Mouse (Mus musculus) CH12.LX (cell line): Measurements from ENCODE around the gene BC051142.

Experiments
- CHD1 ChIP-seq: IDR thresholded peaks from 2 replicates; pipeline ENCODE4 v1.6.1; 2012; ENCODE audit warnings: low read depth, low read length, improper control_type of control experiment, inconsistent platforms
- CTCF ChIP-seq, 2 experiments: IDR thresholded peaks in 1 of 2; conservative IDR thresholded peaks in 1 of 2; 2 replicates each; pipeline ENCODE4 v1.5.1; 2011 to 2012; ENCODE audit warnings: low read depth in 2 of 2, low read length in 2 of 2, improper control_type of control experiment in 1 of 2, inconsistent platforms in 1 of 2, mild to moderate bottlenecking in 1 of 2, moderate library complexity in 1 of 2
- E2F4 ChIP-seq: IDR thresholded peaks from 2 replicates; pipeline ENCODE4 v1.6.1; 2011; ENCODE audit warnings: low read depth, low read length, improper control_type of control experiment; ENCODE audit not compliant: insufficient replicate concordance
- IRF4 ChIP-seq: IDR thresholded peaks from 2 replicates; pipeline ENCODE4 v1.6.1; 2014; ENCODE audit warnings: low read depth, mild to moderate bottlenecking, inconsistent platforms, low read length, improper control_type of control experiment
- MYC ChIP-seq: IDR thresholded peaks from 2 replicates; pipeline ENCODE4 v1.6.1; 2011; ENCODE audit warnings: low read depth, mild to moderate bottlenecking, improper control_type of control experiment, low read length
- PAX5 ChIP-seq: IDR thresholded peaks from 2 replicates; pipeline ENCODE4 v1.6.1; 2012; ENCODE audit warnings: low read length, inconsistent platforms, mixed read lengths
- POLR2A ChIP-seq: IDR thresholded peaks from 2 replicates; pipeline ENCODE4 v1.6.1; 2011; ENCODE audit warnings: low read depth, mild to moderate bottlenecking, improper control_type of control experiment, low read length
- POLR2AphosphoS2 ChIP-seq: IDR thresholded peaks from 2 replicates; pipeline ENCODE4 v1.6.1; 2011; ENCODE audit warnings: low read depth, low read length, improper control_type of control experiment
- RAD21 ChIP-seq: IDR thresholded peaks from 2 replicates; pipeline ENCODE4 v1.6.1; 2011; ENCODE audit warnings: low read depth, mild to moderate bottlenecking, low read length, improper control_type of control experiment, moderate library complexity
- SMC3 ChIP-seq: IDR thresholded peaks from 2 replicates; pipeline ENCODE4 v1.6.1; 2011; ENCODE audit warnings: low read depth, low read length, improper control_type of control experiment
- TCF12 ChIP-seq: IDR thresholded peaks from 2 replicates; pipeline ENCODE4 v1.6.1; 2014; ENCODE audit warnings: low read depth, mild to moderate bottlenecking, inconsistent platforms, low read length, improper control_type of control experiment
- USF1 ChIP-seq: IDR thresholded peaks from 2 replicates; pipeline ENCODE4 v1.6.1; 2014; ENCODE audit warnings: low read depth, mild to moderate bottlenecking, inconsistent platforms, low read length, improper control_type of control experiment
- ZC3H11A ChIP-seq: IDR thresholded peaks from 2 replicates; pipeline ENCODE4 v1.6.1; 2012; ENCODE audit warnings: low read depth, mild to moderate bottlenecking, inconsistent platforms, low read length, improper control_type of control experiment
- ZNF384 ChIP-seq: IDR thresholded peaks from 2 replicates; pipeline ENCODE4 v1.6.1; 2012; ENCODE audit warnings: low read depth, low read length, improper control_type of control experiment, inconsistent platforms

- TF ChIP-seq E2F4 (no peak), SMC3 (no peak), MYC (no peak), TCF12 (no peak), CTCF (conservative IDR thresholded peaks at IDR 0.05 in 1 of 2, IDR thresholded peaks at IDR 0.05 in 1 of 2; ENCODE audit: low read depth in 2 of 2, low read length in 2 of 2) (no peak), CHD1 (no peak), POLR2AphosphoS2 (no peak), USF1 (no peak), POLR2A (no peak), RAD21 (no peak), IRF4 (no peak), ZC3H11A (no peak), ZNF384 (no peak), PAX5 (no peak)
Observed at GRCm38 (mm10) chr17:34399394-34399715, 735 bp downstream of the BC051142 start.
